Mouse (Mus musculus): ENCODE measurements around the gene Lzts2.

Lzts2 gene

GRCm38 (mm10) chr19:45049523-45049922 lies 35.3 kb downstream of the Lzts2 start:
- DNase-seq (ENCODE audit: low spot score in 2 of 2) = no peak

GRCm38 (mm10) chr19:45053451-45053850 lies 39.2 kb downstream of the Lzts2 start:
- no peak for DNase-seq (ENCODE audit: low spot score in 2 of 2)

GRCm38 (mm10) chr19:45054892-45055690 lies 40.9 kb downstream of the Lzts2 start:
- no peak for DNase-seq (ENCODE audit: low spot score in 2 of 2)

- DNase-seq (ENCODE audit: low spot score in 2 of 2) = no peak
Observed at GRCm38 (mm10) chr19:45056364-45056763, 42.1 kb downstream of the Lzts2 start.

- DNase-seq (ENCODE audit: low spot score in 2 of 2) = no peak
Observed at GRCm38 (mm10) chr19:45056908-45057698, 42.9 kb downstream of the Lzts2 start.

GRCm38 (mm10) chr19:45057724-45058112 lies 43.5 kb downstream of the Lzts2 start:
- DNase-seq (ENCODE audit: low spot score in 2 of 2) = peak in 1 of 2 experiments; percentile 42

- DNase-seq (ENCODE audit: low spot score in 2 of 2) = peak; percentile 95 to 97
Observed at GRCm38 (mm10) chr19:45058113-45058839, 44.1 kb downstream of the Lzts2 start.

- no peak for DNase-seq (ENCODE audit: low spot score in 2 of 2)
Observed at GRCm38 (mm10) chr19:45058841-45059240, 44.6 kb downstream of the Lzts2 start.

GRCm38 (mm10) chr19:45063565-45064292 lies 49.5 kb downstream of the Lzts2 start:
- DNase-seq (ENCODE audit: low spot score in 2 of 2) = no peak

GRCm38 (mm10) chr19:45065226-45065625 lies 51.0 kb downstream of the Lzts2 start:
- no peak for DNase-seq (ENCODE audit: low spot score in 2 of 2)

GRCm38 (mm10) chr19:45067170-45067569 lies 53.0 kb downstream of the Lzts2 start:
- no peak for DNase-seq (ENCODE audit: low spot score in 2 of 2)

GRCm38 (mm10) chr19:45067758-45068510 lies 53.7 kb downstream of the Lzts2 start:
- no peak for DNase-seq (ENCODE audit: low spot score in 2 of 2)

- DNase-seq (ENCODE audit: low spot score in 2 of 2) = peak in 1 of 2 experiments; percentile 65
Observed at GRCm38 (mm10) chr19:45073871-45074542, 59.8 kb downstream of the Lzts2 start.

GRCm38 (mm10) chr19:45074580-45075322 lies 60.5 kb downstream of the Lzts2 start, which contains the start of gene Kazald1:
Kazald1 (plus strand) TSS chr19:45075241.
- DNase-seq (ENCODE audit: low spot score in 2 of 2) = peak; percentile 93 to 96

GRCm38 (mm10) chr19:45075323-45076035 lies 61.3 kb downstream of the Lzts2 start:
- peak in 1 of 2 experiments; percentile 27 for DNase-seq (ENCODE audit: low spot score in 2 of 2)

- DNase-seq (ENCODE audit: low spot score in 2 of 2) = no peak
Observed at GRCm38 (mm10) chr19:45076036-45076575, 61.9 kb downstream of the Lzts2 start.
